In genomic region chr3:31093196-31093595, GRCm38 (mm10) we compare ENCODE assay signal across 8 mouse cellular contexts. TPM values are rescaled to one million over a fixed set of nuclear protein-coding genes. Genes with fewer than 3 reads are reported as not detected.
DNase-seq lines count a peak whose midpoint lies in the region; ATAC-seq and TF ChIP-seq lines count a peak whose summit lies in the region.

No protein-coding gene starts in this region.

- ATAC-seq in heart, embryonic 14.5 days (ENCODE audit: insufficient number of reproducible peaks, insufficient read depth, low FRiP score, low read depth), result no peak
- ATAC-seq in granulocyte monocyte progenitor cell, adult 5-6 weeks (replicated peaks; ENCODE audit: poor library complexity, severe bottlenecking), result no peak

- peak overlapping the region; percentile 73 for H3K4me3 ChIP-seq in testis, adult 2 months (ENCODE audit: control insufficient read depth, low read depth, low read length)
- H3K4me3 ChIP-seq in heart, embryonic 14.5 days (ENCODE audit: control insufficient read depth in 1 of 2, insufficient read depth in 1 of 2, low read depth in 1 of 2, low read length in 2 of 2), result peak overlapping the region; percentile 93 to 95

- WGBS in heart, embryonic 14.5 days, result 4% methylated on average over 13 of the region's 13 CpGs

- H3K4me1 ChIP-seq in testis, adult 2 months (ENCODE audit: control insufficient read depth, insufficient read depth, low read length), result peaks cover 11% of the 10 kb centered on the region
- H3K4me1 ChIP-seq in heart, embryonic 14.5 days (ENCODE audit: control insufficient read depth in 2 of 2, insufficient read depth in 2 of 2, low read length in 2 of 2), result peaks cover 6 to 13% of the 10 kb centered on the region in 2 experiments

- H3K4me2 ChIP-seq in heart, embryonic 14.5 days (ENCODE audit: low read length), result peak overlapping the region; percentile 73

- no peaks in the 10 kb centered on the region for H3K27me3 ChIP-seq in testis, adult 2 months (ENCODE audit: control insufficient read depth, insufficient read depth, low read length)
- H3K27me3 ChIP-seq in heart, embryonic 14.5 days (ENCODE audit: control insufficient read depth, insufficient read depth, low read length), result no peaks in the 10 kb centered on the region

- no peak for TF ChIP-seq POLR2A in testis, adult 2 months (IDR thresholded peaks at IDR 0.05; ENCODE audit: control insufficient read depth, low read depth, low read length)

- peak overlapping the region; percentile 95 for H3K9ac ChIP-seq in heart, embryonic 14.5 days (ENCODE audit: low read length)

- no peak for TF ChIP-seq CTCF in testis, adult 2 months (IDR thresholded peaks at IDR 0.05; ENCODE audit: control insufficient read depth, insufficient read depth, insufficient replicate concordance, low read depth, low read length)

- peak overlapping the region; percentile 77 for H3K27ac ChIP-seq in testis, adult 2 months (ENCODE audit: control insufficient read depth, insufficient read depth, low read depth, low read length)
- H3K27ac ChIP-seq in heart, embryonic 14.5 days (replicated peaks in 1 of 2; ENCODE audit: control insufficient read depth in 1 of 2, insufficient read depth in 1 of 2, low read depth in 2 of 2, low read length in 2 of 2), result peak overlapping the region; percentile 99 to 100; a peak in 3 of 4 replicates

- no peaks in the 10 kb centered on the region for H3K9me3 ChIP-seq in heart, embryonic 14.5 days (ENCODE audit: control insufficient read depth, low read length)

- H3K36me3 ChIP-seq in testis, adult 2 months (ENCODE audit: control insufficient read depth, insufficient read depth, low read length), result no peaks in the 10 kb centered on the region
- H3K36me3 ChIP-seq in heart, embryonic 14.5 days (ENCODE audit: control insufficient read depth, insufficient read depth, low read length), result peaks cover 11% of the 10 kb centered on the region

- no peak for DNase-seq in testis, postnatal 10 days (ENCODE audit: low spot score)
- DNase-seq in embryo, embryonic 10.5 days (ENCODE audit: low spot score), result peak; percentile 82
- peak; percentile 55 to 63 for DNase-seq in layer of hippocampus, postnatal 10 days (ENCODE audit: low spot score in 2 of 2)
- DNase-seq in lung, postnatal 10 days, result peak; percentile 28
- peak; percentile 50 for DNase-seq in right cerebral cortex, postnatal 4 days

RNA-seq across cellular contexts. Expression of gene Skil, which starts 1.7 kb away (rescaled TPM):
- polyA plus RNA-seq in testis, adult 2 months (2012; rRNA removed), result 3.5 and 3.7 TPM in 2 replicates
- polyA plus RNA-seq in heart, embryonic 14.5 days (2014; fragmentation: Nextera tagmentation; extraction: Ambion mirVana), result 16.7 and 19.0 TPM in 2 replicates
- 10 to 100 TPM; 60.9 to 71.8 TPM for total RNA-seq in layer of hippocampus, postnatal 10 days (2021)
- total RNA-seq in granulocyte monocyte progenitor cell, adult 5-6 weeks (2014; fragmentation: Nextera tagmentation), result 5.0 and 7.4 TPM in 2 replicates
- 9.2 and 10.5 TPM in 2 replicates for total RNA-seq in granulocyte monocyte progenitor cell, adult 5-6 weeks (2017)

RNA-seq across cellular contexts. Expression of gene Cldn11, which starts 56.5 kb away (rescaled TPM):
- 71.5 and 115 TPM in 2 replicates for polyA plus RNA-seq in testis, adult 2 months (2012; rRNA removed)
- polyA plus RNA-seq in heart, embryonic 14.5 days (2014; fragmentation: Nextera tagmentation; extraction: Ambion mirVana), result 5.6 and 6.8 TPM in 2 replicates
- total RNA-seq in layer of hippocampus, postnatal 10 days (2021), result 10 to 100 TPM; 22.5 to 24.5 TPM
- not detected in 2 replicates for total RNA-seq in granulocyte monocyte progenitor cell, adult 5-6 weeks (2014; fragmentation: Nextera tagmentation)
- not detected in 2 replicates for total RNA-seq in granulocyte monocyte progenitor cell, adult 5-6 weeks (2017)

Comparison
In these comparisons a context has a peak if more than half of its experiments do, and no peak if none do; other contexts are left out.
1. RNA of gene Skil, which starts 1.7 kb away (total RNA-seq): 60.9 to 71.8 TPM in layer of hippocampus, postnatal 10 days; 5.0 to 10.5 TPM in granulocyte monocyte progenitor cell, adult 5-6 weeks; every median in the first group is over 4 times any median in the second.
2. RNA of gene Cldn11, which starts 56.5 kb away (total RNA-seq): 22.5 to 24.5 TPM in layer of hippocampus, postnatal 10 days; not detected in granulocyte monocyte progenitor cell, adult 5-6 weeks; every median in the first group is over 10 times any median in the second.